Mouse (Mus musculus): ENCODE results near the gene 1300017J02Rik. TPM values are rescaled to one million over a fixed set of nuclear protein-coding genes. Genes with fewer than 3 reads are reported as not detected.

Gene 1300017J02Rik
- total RNA-seq, 2 experiments from 2014 or later = 0.28 to 0.98 TPM

DNA sequence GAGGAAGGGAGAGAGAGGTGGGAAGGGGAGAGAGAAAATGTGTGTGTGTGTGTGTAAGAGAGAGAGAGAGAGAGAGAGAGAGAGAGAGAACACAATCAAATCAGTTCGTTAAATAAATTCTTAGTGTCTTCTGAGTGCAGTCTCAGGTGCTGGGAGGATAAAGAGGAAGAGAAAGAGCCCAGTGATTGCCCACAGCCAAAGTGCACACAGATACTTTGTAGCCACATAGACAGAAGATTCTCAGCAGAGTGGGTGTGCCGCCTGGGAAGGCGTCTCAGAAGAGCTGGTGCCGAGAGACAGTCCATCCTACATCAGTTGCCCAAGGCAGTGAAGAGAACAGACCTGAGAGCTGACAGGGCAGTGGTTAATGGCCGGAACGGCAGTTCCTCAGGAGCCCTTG, 90.6 kb downstream of the 1300017J02Rik start:
- no peak for DNase-seq (ENCODE audit: low spot score in 2 of 2)

DNA sequence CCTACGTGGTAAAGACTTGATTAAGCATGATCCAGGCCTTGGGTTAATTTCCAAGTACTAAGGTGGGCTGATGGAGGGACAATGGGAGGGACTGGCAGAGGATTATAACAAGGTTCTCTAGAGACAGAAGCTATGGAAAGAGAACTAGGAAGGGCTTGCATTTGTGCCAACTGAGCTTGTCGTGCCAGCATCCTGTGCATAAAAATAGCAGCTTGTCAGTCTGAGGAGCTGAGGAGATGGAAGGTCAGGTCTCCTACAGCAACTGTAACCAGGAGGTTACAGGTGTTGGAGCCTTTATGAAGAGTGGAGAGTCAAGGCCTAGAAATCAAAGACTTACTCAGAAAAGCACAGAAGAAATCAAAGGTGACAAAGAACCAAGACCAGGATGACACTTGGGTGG, 91.3 kb downstream of the 1300017J02Rik start:
- DNase-seq (ENCODE audit: low spot score in 2 of 2) = no peak

DNA sequence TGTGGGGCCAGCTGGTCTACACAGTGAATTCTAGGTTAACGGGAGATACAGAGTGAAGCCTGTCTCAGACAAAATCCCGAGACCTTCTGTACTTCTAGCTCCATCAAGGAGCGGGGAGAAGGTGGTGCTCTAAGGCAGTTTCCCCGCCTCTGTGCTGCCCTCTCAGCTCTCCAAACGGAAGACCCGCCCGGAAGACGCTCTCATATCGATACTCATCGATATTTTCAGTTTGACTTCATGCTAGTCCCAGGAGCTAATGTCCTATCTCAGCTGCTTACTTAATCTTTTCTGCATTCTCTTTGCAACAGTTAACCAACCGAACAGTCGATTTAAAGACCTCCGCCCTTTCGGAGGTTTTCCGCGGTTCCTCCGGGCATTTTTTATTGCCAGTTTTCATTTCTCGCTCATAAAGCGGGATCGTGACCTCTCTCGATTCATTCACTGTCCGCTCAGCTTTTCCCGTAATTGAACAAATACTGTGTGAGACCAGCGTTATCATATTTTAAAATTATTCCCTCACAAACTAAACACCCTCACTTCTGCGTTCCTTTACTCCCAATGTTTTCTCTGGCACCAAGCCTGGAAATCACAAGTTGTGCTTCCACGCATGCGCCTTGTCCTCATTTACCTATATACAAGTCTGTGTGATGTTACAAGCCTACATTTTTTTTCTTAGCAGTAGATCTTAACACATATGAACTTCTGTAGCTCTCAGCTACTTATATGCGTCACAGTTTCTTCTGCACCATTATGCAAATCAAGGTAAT, 92.0 kb downstream of the 1300017J02Rik start:
- DNase-seq (ENCODE audit: low spot score in 2 of 2) = no peak

DNA sequence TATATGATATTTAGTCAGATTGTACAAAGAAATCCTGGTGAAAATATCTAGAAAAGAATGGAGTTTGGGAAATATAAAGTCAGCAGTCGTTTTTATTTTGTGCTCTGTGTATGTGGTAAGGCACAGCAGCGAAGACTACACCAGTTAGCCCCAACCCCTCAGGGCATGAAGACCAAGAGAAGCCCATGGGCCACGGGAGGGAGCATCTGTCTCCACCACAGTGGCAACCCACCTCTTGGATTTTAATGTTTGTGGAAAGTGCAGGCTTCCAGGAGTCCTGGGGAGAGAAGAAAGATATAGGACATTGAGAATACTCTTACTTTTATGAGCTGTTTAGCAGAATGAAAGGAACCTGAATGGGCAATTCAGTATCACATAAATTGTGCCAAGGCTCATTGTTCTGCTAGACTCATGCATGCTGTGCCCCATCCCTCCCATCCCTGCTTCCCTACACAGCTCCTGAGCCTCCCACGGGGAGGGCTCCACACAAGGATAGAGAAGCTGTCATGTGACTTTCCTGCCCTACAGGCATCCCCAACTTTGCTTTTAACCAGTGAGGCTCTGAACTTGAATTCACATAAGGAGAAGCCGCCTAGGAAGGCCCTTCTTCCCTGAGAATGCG, 96.0 kb downstream of the 1300017J02Rik start:
- DNase-seq (ENCODE audit: low spot score in 2 of 2) = no peak

DNA sequence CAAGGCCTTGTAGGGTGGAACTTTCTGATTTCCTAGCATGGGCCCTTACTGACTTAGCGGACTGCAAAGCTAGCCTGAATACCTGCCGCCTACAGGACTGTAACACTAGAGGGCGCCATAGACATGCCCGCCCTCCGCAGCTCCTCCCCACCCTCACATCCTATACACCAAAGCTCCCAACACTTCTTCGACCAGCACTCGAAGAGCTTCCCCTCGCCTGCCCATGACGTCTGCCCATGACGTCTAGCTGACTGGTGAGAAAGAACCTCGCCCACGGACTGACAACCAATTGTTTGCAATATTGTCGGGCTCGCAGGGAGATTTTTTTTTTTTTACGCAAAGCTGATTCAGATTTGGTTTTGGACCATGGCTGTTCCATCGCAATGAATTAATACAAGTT, 97.0 kb downstream of the 1300017J02Rik start:
- peak; percentile 51 to 62 for DNase-seq (ENCODE audit: low spot score in 2 of 2)

DNA sequence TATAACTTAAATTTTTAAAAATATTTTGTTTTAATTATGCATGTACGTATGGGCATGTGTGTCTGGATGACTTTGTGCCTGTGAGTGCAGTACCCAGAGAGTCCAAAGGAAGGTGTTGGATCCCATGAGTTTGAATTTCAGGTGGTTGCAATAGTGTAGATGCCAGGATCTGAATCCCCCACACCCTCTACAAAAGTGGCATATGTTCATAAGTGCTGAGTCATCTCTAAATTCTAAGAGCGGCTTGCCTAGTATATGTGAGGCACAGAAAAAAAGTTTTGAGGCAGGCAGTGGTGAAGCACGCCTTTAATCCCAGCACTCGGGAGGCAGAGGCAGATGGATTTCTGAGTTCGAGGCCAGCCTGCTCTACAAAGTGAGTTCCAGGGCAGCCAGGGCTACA, 99.1 kb downstream of the 1300017J02Rik start:
- no peak for DNase-seq (ENCODE audit: low spot score in 2 of 2)

DNA sequence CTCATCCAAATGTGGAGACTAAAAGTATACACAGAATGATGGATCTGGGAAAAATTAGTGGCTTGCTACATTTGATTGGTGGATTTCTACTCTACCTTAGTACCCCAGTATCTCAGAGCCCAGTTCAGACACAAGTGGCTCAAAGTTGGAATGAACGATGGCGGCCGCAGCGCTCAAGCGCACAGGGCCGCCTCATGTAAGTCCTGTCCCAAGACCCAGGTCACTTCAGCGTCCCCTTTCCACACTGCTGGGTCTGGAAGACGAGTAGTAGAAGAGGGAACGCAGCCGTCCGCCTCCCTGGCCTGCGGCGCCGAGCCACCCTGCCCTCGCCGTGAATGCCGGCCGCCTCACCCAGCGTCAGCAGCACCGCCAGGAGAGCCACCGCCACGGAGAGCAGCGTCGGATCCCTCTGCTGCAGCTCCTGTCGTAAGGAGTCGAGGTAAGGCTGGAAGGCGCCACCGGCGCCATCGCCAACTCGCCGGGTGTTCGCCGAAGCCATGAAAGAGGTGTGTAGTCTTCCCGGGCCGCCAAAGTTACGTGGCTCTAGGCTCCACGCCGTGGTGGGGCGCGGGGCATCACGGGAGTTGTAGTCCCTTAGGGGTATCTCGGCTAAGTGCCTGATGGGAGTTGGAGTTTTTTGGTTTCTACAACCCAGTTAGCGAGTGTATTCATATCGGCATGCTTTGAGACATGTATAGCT, 103.2 kb downstream of the 1300017J02Rik start, which contains the start of gene Srprb:
Gene Srprb, minus strand, starts transcription at position 577 of the 700 bp plus-strand sequence.
- peak; percentile 89 to 96 for DNase-seq (ENCODE audit: low spot score in 2 of 2)

Other genes with a start within 250 kb of the 1300017J02Rik start
- 100 to 1,000 TPM; 560 to 568 TPM for gene Rab6b, start 193.3 kb downstream of the 1300017J02Rik start, total RNA-seq (2021)
- 10 to 100 TPM; 20.2 to 22.8 TPM for gene Srprb, start 102.9 kb downstream of the 1300017J02Rik start, total RNA-seq (2021)
- 1 to 10 TPM; 5.6 to 6.0 TPM for gene Gm20425, start 74.8 kb downstream of the 1300017J02Rik start, total RNA-seq (2021)
- 10 to 100 TPM; 62.7 to 63.9 TPM for gene Trf, start 74.6 kb downstream of the 1300017J02Rik start, total RNA-seq (2021)
- 10 to 100 TPM; 20.5 to 27.4 TPM for gene Topbp1, start 133 bp upstream of the 1300017J02Rik start, total RNA-seq (2021)
- 10 to 100 TPM; 88.0 to 93.6 TPM for gene Cdv3, start 60.8 kb upstream of the 1300017J02Rik start, total RNA-seq (2021)
- 10 to 100 TPM; 10.5 to 11.8 TPM for gene Bfsp2, start 175.3 kb upstream of the 1300017J02Rik start, total RNA-seq (2021)